Mouse (Mus musculus) testis, adult 2 months (tissue): Measurements from ENCODE around the gene Igf1r. TPM values are rescaled to one million over a fixed set of nuclear protein-coding genes. Genes with fewer than 3 reads are reported as not detected.

Source experiments
- H3K27ac ChIP-seq: fragments of 200-500 bp; 2 replicates; pipeline ENCODE4 v1.5.1; 2012; ENCODE audit warnings: low read depth, low read length; ENCODE audit not compliant: control insufficient read depth, insufficient read depth
- H3K27me3 ChIP-seq: fragments of 200-500 bp; 2 replicates; pipeline ENCODE4 v1.6.1; 2012; ENCODE audit warnings: mild to moderate bottlenecking, low read length, moderate library complexity; ENCODE audit not compliant: control insufficient read depth, insufficient read depth
- H3K36me3 ChIP-seq: fragments of 200-500 bp; 2 replicates; pipeline ENCODE4 v1.6.1; 2012; ENCODE audit warnings: mild to moderate bottlenecking, low read length; ENCODE audit not compliant: control insufficient read depth, insufficient read depth
- H3K4me1 ChIP-seq: fragments of 200-500 bp; 2 replicates; pipeline ENCODE4 v1.6.1; 2012; ENCODE audit warnings: low read length; ENCODE audit not compliant: control insufficient read depth, insufficient read depth
- H3K4me3 ChIP-seq: fragments of 200-500 bp; 2 replicates; pipeline ENCODE4 v1.5.1; 2012; ENCODE audit warnings: low read depth, mild to moderate bottlenecking, low read length, moderate library complexity, mixed read lengths; ENCODE audit not compliant: control insufficient read depth
- CTCF ChIP-seq: fragments of 200-500 bp; IDR thresholded peaks from 2 replicates; pipeline ENCODE4 v1.5.1; 2012; ENCODE audit warnings: low read depth, mild to moderate bottlenecking, inconsistent platforms, low read length, moderate library complexity; ENCODE audit not compliant: control insufficient read depth, insufficient read depth, insufficient replicate concordance
- POLR2A ChIP-seq: fragments of 200-500 bp; IDR thresholded peaks from 2 replicates; pipeline ENCODE4 v1.6.1; 2012; ENCODE audit warnings: low read depth, mild to moderate bottlenecking, inconsistent platforms, low read length, moderate library complexity; ENCODE audit not compliant: control insufficient read depth
- polyA plus RNA-seq: library from polyadenylated mRNA; depleted of rRNA; stranded (reverse); fragments of >200 nt; gene quantifications from 2 replicates; pipeline ENCODE4 v1.2.3, GENCODE M21; 2012

Igf1r gene
- polyA plus RNA-seq, 1 experiment = 4.2 TPM

- TF ChIP-seq POLR2A = no peak
- TF ChIP-seq CTCF = no peak
- Histone ChIP-seq H3K27me3 (no peaks in the 10 kb centered on the region), H3K4me3 (no peak overlapping the region), H3K27ac (no peak overlapping the region), H3K36me3 (no peaks in the 10 kb centered on the region), H3K4me1 (no peaks in the 10 kb centered on the region)
Observed at GRCm38 (mm10) chr7:68144266-68144665, 191.6 kb downstream of the Igf1r start.

- no peak overlapping the region for H3K4me3 ChIP-seq
- H3K36me3 ChIP-seq = no peaks in the 10 kb centered on the region
- H3K27me3 ChIP-seq = no peaks in the 10 kb centered on the region
- no peak for TF ChIP-seq CTCF
- TF ChIP-seq POLR2A = no peak
- H3K4me1 ChIP-seq = no peaks in the 10 kb centered on the region
- H3K27ac ChIP-seq = no peak overlapping the region
Observed at GRCm38 (mm10) chr7:68148297-68149048, 195.8 kb downstream of the Igf1r start.

GRCm38 (mm10) chr7:68151892-68152291 lies 199.3 kb downstream of the Igf1r start:
- Histone ChIP-seq H3K4me3 (no peak overlapping the region), H3K27ac (no peak overlapping the region), H3K36me3 (no peaks in the 10 kb centered on the region), H3K4me1 (no peaks in the 10 kb centered on the region), H3K27me3 (no peaks in the 10 kb centered on the region)
- no peak for TF ChIP-seq POLR2A
- no peak for TF ChIP-seq CTCF

GRCm38 (mm10) chr7:68152458-68152857 lies 199.8 kb downstream of the Igf1r start:
- Histone ChIP-seq H3K27ac (no peak overlapping the region), H3K27me3 (no peaks in the 10 kb centered on the region), H3K4me1 (no peaks in the 10 kb centered on the region), H3K36me3 (no peaks in the 10 kb centered on the region), H3K4me3 (no peak overlapping the region)
- TF ChIP-seq CTCF (no peak), POLR2A (no peak)

GRCm38 (mm10) chr7:68153269-68153668 lies 200.6 kb downstream of the Igf1r start:
- H3K27ac ChIP-seq = no peak overlapping the region
- H3K36me3 ChIP-seq = no peaks in the 10 kb centered on the region
- H3K4me1 ChIP-seq = no peaks in the 10 kb centered on the region
- no peak for TF ChIP-seq CTCF
- no peak for TF ChIP-seq POLR2A
- H3K4me3 ChIP-seq = no peak overlapping the region
- no peaks in the 10 kb centered on the region for H3K27me3 ChIP-seq

- Histone ChIP-seq H3K27me3 (no peaks in the 10 kb centered on the region), H3K4me3 (no peak overlapping the region), H3K4me1 (no peaks in the 10 kb centered on the region), H3K36me3 (no peaks in the 10 kb centered on the region), H3K27ac (no peak overlapping the region)
- TF ChIP-seq CTCF (no peak), POLR2A (no peak)
Observed at GRCm38 (mm10) chr7:68154588-68154987, 202.0 kb downstream of the Igf1r start.

- H3K36me3 ChIP-seq = no peaks in the 10 kb centered on the region
- no peak overlapping the region for H3K27ac ChIP-seq
- H3K4me3 ChIP-seq = no peak overlapping the region
- no peaks in the 10 kb centered on the region for H3K4me1 ChIP-seq
- no peak for TF ChIP-seq POLR2A
- no peak for TF ChIP-seq CTCF
- H3K27me3 ChIP-seq = no peaks in the 10 kb centered on the region
Observed at GRCm38 (mm10) chr7:68160094-68160791, 207.6 kb downstream of the Igf1r start.

- Histone ChIP-seq H3K27me3 (no peaks in the 10 kb centered on the region), H3K4me3 (no peak overlapping the region), H3K36me3 (no peaks in the 10 kb centered on the region), H3K27ac (no peak overlapping the region), H3K4me1 (no peaks in the 10 kb centered on the region)
- TF ChIP-seq CTCF (no peak), POLR2A (no peak)
Observed at GRCm38 (mm10) chr7:68164074-68164473, 211.4 kb downstream of the Igf1r start.
